Mouse (Mus musculus): ENCODE measurements at regions not wholly inside any gene's neighbourhood (a gene's known extent, or its start where the extent isn't known, plus 50 kb on each side); places are given as distances from the start of the nearest gene placed in this dataset.

GRCm38 (mm10) chr16:87067981-87068380, 286.0 kb upstream of the N6amt1 start:
- Histone ChIP-seq H3K27ac (ENCODE audit: low read length) (no peak overlapping the region), H3K9me3 (replicated peaks; ENCODE audit: control insufficient read depth, low read length) (no peaks in the 10 kb centered on the region), H3K4me3 (replicated peaks; ENCODE audit: low read length) (no peak overlapping the region), H3K4me2 (ENCODE audit: low read depth, low read length) (no peak overlapping the region), H3K4me1 (ENCODE audit: control insufficient read depth, insufficient read depth, low read length) (no peaks in the 10 kb centered on the region), H3K36me3 (ENCODE audit: control insufficient read depth, insufficient read depth, low read length) (no peaks in the 10 kb centered on the region), H3K9ac (ENCODE audit: low read length) (no peak overlapping the region), H3K27me3 (ENCODE audit: control insufficient read depth, insufficient read depth, low read length) (no peaks in the 10 kb centered on the region)
- no peak for ATAC-seq (ENCODE audit: insufficient read depth, low FRiP score)
- 66% methylated on average over 1 of the region's 1 CpGs for WGBS

- H3K4me2 ChIP-seq (ENCODE audit: low read depth, low read length), result no peak overlapping the region
- no peak overlapping the region for H3K9ac ChIP-seq (ENCODE audit: low read length)
- no peak overlapping the region for H3K27ac ChIP-seq (ENCODE audit: low read length)
- H3K36me3 ChIP-seq (ENCODE audit: control insufficient read depth, insufficient read depth, low read length), result no peaks in the 10 kb centered on the region
- no peaks in the 10 kb centered on the region for H3K4me1 ChIP-seq (ENCODE audit: control insufficient read depth, insufficient read depth, low read length)
- 79% methylated on average over 5 of the region's 5 CpGs for WGBS
- no peak overlapping the region for H3K4me3 ChIP-seq (replicated peaks; ENCODE audit: low read length)
- no peak for ATAC-seq (ENCODE audit: insufficient read depth, low FRiP score)
- H3K27me3 ChIP-seq (ENCODE audit: control insufficient read depth, insufficient read depth, low read length), result no peaks in the 10 kb centered on the region
- no peaks in the 10 kb centered on the region for H3K9me3 ChIP-seq (replicated peaks; ENCODE audit: control insufficient read depth, low read length)
These were observed 286.5 kb upstream of the N6amt1 start for GRCm38 (mm10) chr16:87067523-87067922.

DNA sequence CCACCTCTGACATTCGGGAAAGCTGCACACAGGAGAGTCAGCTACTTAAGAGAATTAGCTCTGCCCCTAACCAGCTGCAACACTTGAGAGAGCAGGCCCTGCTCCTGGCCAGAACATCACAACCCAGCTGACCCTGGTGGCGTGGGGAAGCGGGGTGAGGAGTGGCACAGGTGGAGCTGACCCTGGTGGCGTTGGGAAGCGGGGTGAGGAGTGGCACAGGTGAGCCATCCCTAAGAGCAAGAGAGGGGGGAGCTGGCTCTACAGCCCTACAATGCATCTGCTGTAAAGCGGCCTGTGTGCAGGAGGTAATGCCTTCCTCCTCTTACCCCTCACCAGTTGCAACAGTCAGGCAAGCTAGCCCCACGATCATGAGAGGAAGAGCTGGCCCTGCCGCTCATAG, 293.5 kb upstream of the N6amt1 start:
- Histone ChIP-seq H3K9ac (ENCODE audit: low read length) (no peak overlapping the region), H3K27me3 (ENCODE audit: control insufficient read depth, insufficient read depth, low read length) (no peaks in the 10 kb centered on the region), H3K27ac (ENCODE audit: low read length) (no peak overlapping the region), H3K9me3 (replicated peaks; ENCODE audit: control insufficient read depth, low read length) (no peaks in the 10 kb centered on the region), H3K36me3 (ENCODE audit: control insufficient read depth, insufficient read depth, low read length) (no peaks in the 10 kb centered on the region), H3K4me1 (ENCODE audit: control insufficient read depth, insufficient read depth, low read length) (no peaks in the 10 kb centered on the region), H3K4me2 (ENCODE audit: low read depth, low read length) (no peak overlapping the region), H3K4me3 (replicated peaks; ENCODE audit: low read length) (no peak overlapping the region)
- WGBS, result 90% methylated on average over 8 of the region's 8 CpGs
- no peak for ATAC-seq (ENCODE audit: insufficient read depth, low FRiP score)

DNA sequence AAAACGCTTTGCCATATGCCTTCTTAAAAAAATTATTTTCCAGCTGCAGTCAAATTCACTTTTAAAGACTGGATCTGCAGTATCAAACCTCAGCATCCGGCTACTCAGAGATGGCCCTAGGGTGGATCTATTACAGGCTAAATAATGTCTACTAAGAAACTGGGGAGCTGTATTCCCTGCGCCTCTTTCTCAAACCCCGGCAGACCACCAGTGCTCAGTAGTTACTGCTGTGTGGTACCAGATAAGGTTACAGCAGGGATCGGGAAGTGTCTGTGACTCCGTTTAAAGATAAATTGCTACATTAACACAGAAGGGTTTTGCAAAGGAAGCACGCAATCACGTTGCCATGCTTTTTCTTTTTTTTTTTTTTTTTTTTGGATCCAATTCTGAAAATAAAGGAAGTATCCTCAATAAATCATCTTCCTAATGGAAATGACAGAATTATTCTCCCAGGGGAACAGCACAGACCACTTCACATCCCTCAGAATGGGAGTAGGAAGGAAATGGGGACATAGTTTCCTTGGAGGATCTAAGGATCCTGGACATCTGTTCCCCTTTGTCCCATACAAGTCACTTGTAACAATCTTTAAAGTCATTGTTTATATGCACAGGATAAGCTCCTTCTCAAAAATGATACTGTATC, 304.1 kb upstream of the N6amt1 start:
- H3K4me1 ChIP-seq (ENCODE audit: control insufficient read depth, insufficient read depth, low read length), result no peaks in the 10 kb centered on the region
- 40% methylated on average over 8 of the region's 8 CpGs for WGBS
- no peak for ATAC-seq (ENCODE audit: insufficient read depth, low FRiP score)

DNA sequence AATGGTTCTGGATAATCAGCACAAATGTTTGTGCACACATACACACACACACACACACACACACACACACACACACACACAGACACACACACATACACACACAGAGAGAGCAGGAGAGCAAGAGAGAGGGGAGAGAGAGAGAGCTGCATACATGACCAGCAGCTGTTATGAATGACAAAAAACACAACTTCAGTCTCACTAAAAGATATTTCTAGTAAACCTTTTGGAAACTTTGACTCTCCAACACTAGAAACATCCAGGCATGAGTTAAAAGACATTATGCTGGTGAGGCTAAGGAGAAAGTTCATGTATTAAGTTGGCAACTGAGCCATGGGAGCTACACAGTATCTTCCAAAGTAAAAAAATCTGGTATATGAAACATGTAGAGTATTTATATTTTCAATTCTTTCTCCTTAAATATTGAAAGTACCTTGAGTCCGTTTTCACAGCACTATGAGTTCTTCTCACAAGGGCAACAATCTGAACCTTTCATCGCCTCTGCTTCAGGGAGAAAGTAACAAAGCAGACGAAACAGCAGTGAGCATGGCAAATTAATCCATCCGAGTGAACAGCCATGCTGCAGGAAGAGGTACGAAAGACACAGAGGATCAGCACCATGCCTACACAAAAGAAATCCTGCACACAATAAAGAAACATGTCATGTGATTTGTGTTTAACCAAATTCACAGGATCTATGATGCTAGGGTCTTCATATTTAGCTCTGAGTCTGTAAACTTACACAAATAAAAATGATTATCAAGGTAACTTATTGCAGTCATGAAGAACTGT, 309.0 kb upstream of the N6amt1 start:
- no peak overlapping the region for H3K4me3 ChIP-seq (replicated peaks; ENCODE audit: low read length)
- no peak for ATAC-seq (ENCODE audit: insufficient read depth, low FRiP score)
- no peak overlapping the region for H3K4me2 ChIP-seq (ENCODE audit: low read depth, low read length)
- no peaks in the 10 kb centered on the region for H3K9me3 ChIP-seq (replicated peaks; ENCODE audit: control insufficient read depth, low read length)
- H3K9ac ChIP-seq (ENCODE audit: low read length), result no peak overlapping the region
- no peaks in the 10 kb centered on the region for H3K4me1 ChIP-seq (ENCODE audit: control insufficient read depth, insufficient read depth, low read length)
- H3K27ac ChIP-seq (ENCODE audit: low read length), result no peak overlapping the region
- no peaks in the 10 kb centered on the region for H3K27me3 ChIP-seq (ENCODE audit: control insufficient read depth, insufficient read depth, low read length)
- H3K36me3 ChIP-seq (ENCODE audit: control insufficient read depth, insufficient read depth, low read length), result no peaks in the 10 kb centered on the region
- WGBS, result 72% methylated on average over 5 of the region's 5 CpGs

More for the DNA sequence above, 304.1 kb upstream of the N6amt1 start:
- Histone ChIP-seq H3K9me3 (replicated peaks; ENCODE audit: control insufficient read depth, low read length) (no peaks in the 10 kb centered on the region), H3K36me3 (ENCODE audit: control insufficient read depth, insufficient read depth, low read length) (no peaks in the 10 kb centered on the region), H3K27me3 (ENCODE audit: control insufficient read depth, insufficient read depth, low read length) (no peaks in the 10 kb centered on the region), H3K4me3 (replicated peaks; ENCODE audit: low read length) (no peak overlapping the region), H3K4me2 (ENCODE audit: low read depth, low read length) (no peak overlapping the region), H3K9ac (ENCODE audit: low read length) (no peak overlapping the region), H3K27ac (ENCODE audit: low read length) (no peak overlapping the region; the same call in 1 of the 2 replicates)

DNA sequence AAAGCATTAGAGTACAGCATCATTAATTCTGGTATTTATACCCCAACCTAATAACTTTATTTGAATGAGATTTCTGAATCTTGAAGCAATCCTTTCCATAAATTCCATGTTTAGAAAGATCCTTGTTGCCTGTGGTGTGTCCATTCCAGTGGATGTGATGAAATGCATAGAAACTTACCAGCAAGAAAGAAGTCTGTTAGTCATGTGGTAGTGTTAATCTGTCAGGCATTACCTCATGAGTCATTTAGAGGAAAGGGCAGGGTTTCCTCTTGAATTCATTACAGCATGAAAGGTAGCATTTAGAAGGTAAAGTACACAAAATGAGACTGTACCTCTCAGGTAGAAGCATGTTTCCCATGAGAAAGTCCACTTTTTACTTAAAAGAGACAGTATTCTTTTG, 310.3 kb upstream of the N6amt1 start:
- no peaks in the 10 kb centered on the region for H3K4me1 ChIP-seq (ENCODE audit: control insufficient read depth, insufficient read depth, low read length)
- no peaks in the 10 kb centered on the region for H3K9me3 ChIP-seq (replicated peaks; ENCODE audit: control insufficient read depth, low read length)
- H3K4me2 ChIP-seq (ENCODE audit: low read depth, low read length), result no peak overlapping the region
- H3K4me3 ChIP-seq (replicated peaks; ENCODE audit: low read length), result no peak overlapping the region
- no peak overlapping the region for H3K27ac ChIP-seq (ENCODE audit: low read length)
- no peak for ATAC-seq (ENCODE audit: insufficient read depth, low FRiP score)
- H3K36me3 ChIP-seq (ENCODE audit: control insufficient read depth, insufficient read depth, low read length), result no peaks in the 10 kb centered on the region
- H3K9ac ChIP-seq (ENCODE audit: low read length), result no peak overlapping the region
- no peaks in the 10 kb centered on the region for H3K27me3 ChIP-seq (ENCODE audit: control insufficient read depth, insufficient read depth, low read length)

GRCm38 (mm10) chr16:87040366-87040765, 313.6 kb upstream of the N6amt1 start:
- H3K27ac ChIP-seq (ENCODE audit: low read length), result no peak overlapping the region
- no peaks in the 10 kb centered on the region for H3K27me3 ChIP-seq (ENCODE audit: control insufficient read depth, insufficient read depth, low read length)
- no peaks in the 10 kb centered on the region for H3K9me3 ChIP-seq (replicated peaks; ENCODE audit: control insufficient read depth, low read length)
- no peaks in the 10 kb centered on the region for H3K36me3 ChIP-seq (ENCODE audit: control insufficient read depth, insufficient read depth, low read length)
- no peaks in the 10 kb centered on the region for H3K4me1 ChIP-seq (ENCODE audit: control insufficient read depth, insufficient read depth, low read length)
- H3K4me3 ChIP-seq (replicated peaks; ENCODE audit: low read length), result no peak overlapping the region
- no peak overlapping the region for H3K9ac ChIP-seq (ENCODE audit: low read length)
- ATAC-seq (ENCODE audit: insufficient read depth, low FRiP score), result no peak
- 74% methylated on average over 4 of the region's 4 CpGs for WGBS
- no peak overlapping the region for H3K4me2 ChIP-seq (ENCODE audit: low read depth, low read length)

DNA sequence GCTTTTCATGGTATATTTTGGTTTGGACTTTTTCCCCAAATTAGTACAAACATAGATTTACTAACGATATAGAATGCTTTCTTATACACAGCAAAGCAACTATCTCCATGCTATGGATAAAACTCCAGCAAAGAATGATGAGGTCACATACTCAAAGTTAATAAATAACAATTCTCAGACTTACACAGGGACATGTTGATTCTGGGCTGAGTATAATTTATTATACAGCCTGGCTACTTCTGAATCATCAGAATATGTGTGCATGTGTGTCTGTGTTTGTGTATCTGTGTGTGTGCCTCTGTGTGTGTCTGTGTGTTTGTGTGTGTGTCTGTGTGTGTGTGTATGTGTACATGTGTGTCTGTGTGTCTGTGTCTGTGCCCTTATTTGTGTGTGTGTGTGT, 314.1 kb upstream of the N6amt1 start:
- Histone ChIP-seq H3K4me3 (replicated peaks; ENCODE audit: low read length) (no peak overlapping the region), H3K4me2 (ENCODE audit: low read depth, low read length) (no peak overlapping the region), H3K9ac (ENCODE audit: low read length) (no peak overlapping the region), H3K4me1 (ENCODE audit: control insufficient read depth, insufficient read depth, low read length) (no peaks in the 10 kb centered on the region), H3K9me3 (replicated peaks; ENCODE audit: control insufficient read depth, low read length) (no peaks in the 10 kb centered on the region), H3K27ac (ENCODE audit: low read length) (no peak overlapping the region), H3K36me3 (ENCODE audit: control insufficient read depth, insufficient read depth, low read length) (no peaks in the 10 kb centered on the region), H3K27me3 (ENCODE audit: control insufficient read depth, insufficient read depth, low read length) (no peaks in the 10 kb centered on the region)
- 60% methylated on average over 1 of the region's 1 CpGs for WGBS
- ATAC-seq (ENCODE audit: insufficient read depth, low FRiP score), result no peak

- 68% methylated on average over 6 of the region's 6 CpGs for WGBS
- Histone ChIP-seq H3K4me2 (ENCODE audit: low read depth, low read length) (no peak overlapping the region), H3K27ac (ENCODE audit: low read length) (no peak overlapping the region), H3K4me3 (replicated peaks; ENCODE audit: low read length) (no peak overlapping the region), H3K36me3 (ENCODE audit: control insufficient read depth, insufficient read depth, low read length) (no peaks in the 10 kb centered on the region), H3K9ac (ENCODE audit: low read length) (no peak overlapping the region), H3K27me3 (ENCODE audit: control insufficient read depth, insufficient read depth, low read length) (no peaks in the 10 kb centered on the region), H3K9me3 (replicated peaks; ENCODE audit: control insufficient read depth, low read length) (no peaks in the 10 kb centered on the region), H3K4me1 (ENCODE audit: control insufficient read depth, insufficient read depth, low read length) (no peaks in the 10 kb centered on the region)
- no peak for ATAC-seq (ENCODE audit: insufficient read depth, low FRiP score)
These were observed 316.9 kb upstream of the N6amt1 start for GRCm38 (mm10) chr16:87037061-87037460.
